Mouse (Mus musculus): ENCODE results near the gene Socs7. TPM values are rescaled to one million over a fixed set of nuclear protein-coding genes. Genes with fewer than 3 reads are reported as not detected.
"Not testable (repeated sequence)": the region's sequence is repeated elsewhere in the genome, so short reads cannot be mapped to it uniquely, and the experiment has no call there.

Gene Socs7
- polyA plus RNA-seq (2014; fragmentation: Nextera tagmentation; extraction: Ambion mirVana) = 6.9 and 10.4 TPM in 2 replicates

GRCm38 (mm10) chr11:97361948-97362648, at the start of gene Socs7:
Socs7 (plus strand) TSS chr11:97362551.
- WGBS = 1% methylated on average over 28 of the region's 81 CpGs
- Histone ChIP-seq H3K27me3 (ENCODE audit: control insufficient read depth, insufficient read depth, low read length) (no peaks in the 10 kb centered on the region), H3K4me1 (ENCODE audit: control insufficient read depth, insufficient read depth, low read length) (peaks cover 26% of the 10 kb centered on the region), H3K9me3 (ENCODE audit: control insufficient read depth, low read length) (no peaks in the 10 kb centered on the region), H3K4me2 (ENCODE audit: low read length) (peak within 1 kb of the TSS; percentile 83), H3K27ac (replicated peaks; ENCODE audit: low read depth, low read length) (peak within 1 kb of the TSS; percentile 89), H3K9ac (replicated peaks; ENCODE audit: low read length) (peak within 1 kb of the TSS; percentile 96), H3K36me3 (ENCODE audit: control insufficient read depth, insufficient read depth, low read length) (no peaks in the 10 kb centered on the region), H3K4me3 (replicated peaks; ENCODE audit: low read depth, low read length) (peak within 1 kb of the TSS; percentile 98)
- DNase-seq = peak; percentile 97
- ATAC-seq (ENCODE audit: low FRiP score, low TSS enrichment) = peak; percentile 96

- peaks cover 14% of the 10 kb centered on the region for H3K4me1 ChIP-seq (ENCODE audit: control insufficient read depth, insufficient read depth, low read length)
- H3K27me3 ChIP-seq (ENCODE audit: control insufficient read depth, insufficient read depth, low read length); H3K36me3 ChIP-seq (ENCODE audit: control insufficient read depth, insufficient read depth, low read length); H3K4me3 ChIP-seq (replicated peaks; ENCODE audit: low read depth, low read length); ATAC-seq (ENCODE audit: low FRiP score, low TSS enrichment); DNase-seq; H3K27ac ChIP-seq (replicated peaks; ENCODE audit: low read depth, low read length); H3K4me2 ChIP-seq (ENCODE audit: low read length); H3K9me3 ChIP-seq (ENCODE audit: control insufficient read depth, low read length); H3K9ac ChIP-seq (replicated peaks; ENCODE audit: low read length): not testable (repeated sequence)
- 93% methylated on average over 1 of the region's 1 CpGs for WGBS
Measured at GRCm38 (mm10) chr11:97312871-97313270, 49.5 kb upstream of the Socs7 start.

- Histone ChIP-seq H3K9me3 (ENCODE audit: control insufficient read depth, low read length) (no peaks in the 10 kb centered on the region), H3K36me3 (ENCODE audit: control insufficient read depth, insufficient read depth, low read length) (no peaks in the 10 kb centered on the region; the same call in 1 of the 2 replicates), H3K4me3 (replicated peaks; ENCODE audit: low read depth, low read length) (no peak overlapping the region), H3K4me2 (ENCODE audit: low read length) (no peak overlapping the region), H3K27me3 (ENCODE audit: control insufficient read depth, insufficient read depth, low read length) (no peaks in the 10 kb centered on the region), H3K9ac (replicated peaks; ENCODE audit: low read length) (no peak overlapping the region), H3K27ac (replicated peaks; ENCODE audit: low read depth, low read length) (no peak overlapping the region), H3K4me1 (ENCODE audit: control insufficient read depth, insufficient read depth, low read length) (peaks cover 14% of the 10 kb centered on the region)
- no peak for DNase-seq
- ATAC-seq (ENCODE audit: low FRiP score, low TSS enrichment) = no peak
- 91% methylated on average over 3 of the region's 3 CpGs for WGBS
Measured at GRCm38 (mm10) chr11:97314110-97314509, 48.2 kb upstream of the Socs7 start.

GRCm38 (mm10) chr11:97314751-97315503, 47.4 kb upstream of the Socs7 start:
- Histone ChIP-seq H3K9me3 (ENCODE audit: control insufficient read depth, low read length) (no peaks in the 10 kb centered on the region), H3K27me3 (ENCODE audit: control insufficient read depth, insufficient read depth, low read length) (no peaks in the 10 kb centered on the region), H3K9ac (replicated peaks; ENCODE audit: low read length) (no peak overlapping the region), H3K4me1 (ENCODE audit: control insufficient read depth, insufficient read depth, low read length) (peaks cover 9% of the 10 kb centered on the region; the same call in 1 of the 2 replicates), H3K4me2 (ENCODE audit: low read length) (peak overlapping the region; percentile 45), H3K27ac (replicated peaks; ENCODE audit: low read depth, low read length) (no peak overlapping the region), H3K36me3 (ENCODE audit: control insufficient read depth, insufficient read depth, low read length) (no peaks in the 10 kb centered on the region; the same call in 1 of the 2 replicates), H3K4me3 (replicated peaks; ENCODE audit: low read depth, low read length) (peak overlapping the region; percentile 51)
- ATAC-seq (ENCODE audit: low FRiP score, low TSS enrichment) (no peak), DNase-seq (no peak)
- WGBS = 50% methylated on average over 8 of the region's 8 CpGs

- no peaks in the 10 kb centered on the region for H3K9me3 ChIP-seq (ENCODE audit: control insufficient read depth, low read length)
- under 1% methylated on average over 50 of the region's 50 CpGs for WGBS
- peak within 1 kb of the TSS; percentile 70 for H3K27ac ChIP-seq (replicated peaks; ENCODE audit: low read depth, low read length)
- H3K36me3 ChIP-seq (ENCODE audit: control insufficient read depth, insufficient read depth, low read length) = no peaks in the 10 kb centered on the region; the same call in 1 of the 2 replicates
- peak within 1 kb of the TSS; percentile 67 for H3K4me2 ChIP-seq (ENCODE audit: low read length)
- peaks cover 7% of the 10 kb centered on the region; the same call in 1 of the 2 replicates for H3K4me1 ChIP-seq (ENCODE audit: control insufficient read depth, insufficient read depth, low read length)
- peak within 1 kb of the TSS; percentile 51 for H3K4me3 ChIP-seq (replicated peaks; ENCODE audit: low read depth, low read length)
- ATAC-seq (ENCODE audit: low FRiP score, low TSS enrichment) (peak; percentile 91), DNase-seq (peak; percentile 100)
- H3K9ac ChIP-seq (replicated peaks; ENCODE audit: low read length) = peak within 1 kb of the TSS; percentile 54
- H3K27me3 ChIP-seq (ENCODE audit: control insufficient read depth, insufficient read depth, low read length) = no peaks in the 10 kb centered on the region
Measured at GRCm38 (mm10) chr11:97315504-97316503, 46.5 kb upstream of the Socs7 start, which contains the start of gene Mrpl45. Mrpl45 (plus strand) TSS chr11:97315716.

- H3K4me1 ChIP-seq (ENCODE audit: control insufficient read depth, insufficient read depth, low read length) = 0 out of 2 replicates have a peak, but pooled peaks cover 3% of the 10 kb centered on the region
- no peaks in the 10 kb centered on the region for H3K27me3 ChIP-seq (ENCODE audit: control insufficient read depth, insufficient read depth, low read length)
- no peak overlapping the region for H3K27ac ChIP-seq (replicated peaks; ENCODE audit: low read depth, low read length)
- DNase-seq (no peak), ATAC-seq (ENCODE audit: low FRiP score, low TSS enrichment) (no peak)
- no peaks in the 10 kb centered on the region for H3K9me3 ChIP-seq (ENCODE audit: control insufficient read depth, low read length)
- 92% methylated on average over 8 of the region's 8 CpGs for WGBS
- H3K4me2 ChIP-seq (ENCODE audit: low read length) = no peak overlapping the region
- no peak overlapping the region for H3K4me3 ChIP-seq (replicated peaks; ENCODE audit: low read depth, low read length)
- peaks cover 23% of the 10 kb centered on the region for H3K36me3 ChIP-seq (ENCODE audit: control insufficient read depth, insufficient read depth, low read length)
- H3K9ac ChIP-seq (replicated peaks; ENCODE audit: low read length) = no peak overlapping the region
Measured at GRCm38 (mm10) chr11:97321197-97321596, 41.2 kb upstream of the Socs7 start.

GRCm38 (mm10) chr11:97321894-97322600, 40.3 kb upstream of the Socs7 start:
- WGBS = 86% methylated on average over 8 of the region's 8 CpGs
- H3K27ac ChIP-seq (replicated peaks; ENCODE audit: low read depth, low read length); H3K27me3 ChIP-seq (ENCODE audit: control insufficient read depth, insufficient read depth, low read length); H3K9me3 ChIP-seq (ENCODE audit: control insufficient read depth, low read length); H3K9ac ChIP-seq (replicated peaks; ENCODE audit: low read length); H3K4me1 ChIP-seq (ENCODE audit: control insufficient read depth, insufficient read depth, low read length); H3K4me2 ChIP-seq (ENCODE audit: low read length); H3K4me3 ChIP-seq (replicated peaks; ENCODE audit: low read depth, low read length); DNase-seq; ATAC-seq (ENCODE audit: low FRiP score, low TSS enrichment): not testable (repeated sequence)
- H3K36me3 ChIP-seq (ENCODE audit: control insufficient read depth, insufficient read depth, low read length) = peaks cover 32% of the 10 kb centered on the region

Measured in midbrain, embryonic 14.5 days (tissue).